Mouse (Mus musculus) 3T3-L1 (cell line): ENCODE results near the gene Sgf29.
A peak's percentile ranks its signal among the peaks of the same experiment; 100 is the strongest.

Experiments
- DNase-seq: peaks from one replicate; pipeline ENCODE4 v3.0.0-alpha.2; 2015; ENCODE audit warnings: low read depth, low spot score

The Sgf29 gene

DNA sequence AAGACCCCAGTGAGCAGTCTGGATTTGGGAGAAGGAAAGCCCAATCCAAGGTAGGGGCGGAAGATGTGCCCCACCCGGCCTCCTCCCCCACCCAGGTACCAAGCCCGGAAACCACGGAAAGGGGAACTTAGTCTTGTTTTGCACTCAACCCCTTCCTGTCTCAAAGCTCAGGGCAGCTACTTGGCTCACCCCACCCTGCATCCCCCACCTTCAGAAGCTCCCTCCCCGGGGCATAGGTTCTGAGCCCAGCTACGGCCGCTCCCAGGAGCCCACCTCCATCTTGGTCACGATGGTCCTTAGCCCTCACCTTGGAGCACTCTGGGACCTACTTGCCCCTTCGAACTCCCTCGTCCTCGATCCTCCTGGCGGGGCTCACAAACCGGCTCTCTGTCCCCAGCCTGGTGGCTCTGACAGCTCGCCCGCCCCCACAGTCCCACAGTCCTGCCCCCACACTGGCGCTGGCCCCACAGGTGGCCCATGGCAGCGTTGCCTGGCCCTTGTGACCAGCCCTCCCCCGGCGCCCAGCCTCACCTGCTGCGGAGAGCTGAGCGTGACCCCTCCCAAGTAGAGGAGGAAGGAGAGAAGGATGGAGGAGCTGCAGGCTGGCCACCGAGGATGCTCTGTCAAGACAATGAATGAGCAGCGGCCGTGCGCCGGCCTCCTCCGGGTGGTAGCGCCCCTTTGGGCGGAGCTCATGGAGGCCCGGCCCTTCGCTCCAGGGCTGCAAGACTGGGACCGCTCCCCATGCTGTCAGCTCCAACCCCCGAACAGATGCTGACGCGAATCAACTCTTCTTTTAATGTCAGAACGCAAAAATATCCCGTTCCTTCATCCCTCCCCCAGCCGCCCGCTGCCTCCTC is 55.2 kb downstream of the Sgf29 start:
- peak; percentile 13 for DNase-seq

DNA sequence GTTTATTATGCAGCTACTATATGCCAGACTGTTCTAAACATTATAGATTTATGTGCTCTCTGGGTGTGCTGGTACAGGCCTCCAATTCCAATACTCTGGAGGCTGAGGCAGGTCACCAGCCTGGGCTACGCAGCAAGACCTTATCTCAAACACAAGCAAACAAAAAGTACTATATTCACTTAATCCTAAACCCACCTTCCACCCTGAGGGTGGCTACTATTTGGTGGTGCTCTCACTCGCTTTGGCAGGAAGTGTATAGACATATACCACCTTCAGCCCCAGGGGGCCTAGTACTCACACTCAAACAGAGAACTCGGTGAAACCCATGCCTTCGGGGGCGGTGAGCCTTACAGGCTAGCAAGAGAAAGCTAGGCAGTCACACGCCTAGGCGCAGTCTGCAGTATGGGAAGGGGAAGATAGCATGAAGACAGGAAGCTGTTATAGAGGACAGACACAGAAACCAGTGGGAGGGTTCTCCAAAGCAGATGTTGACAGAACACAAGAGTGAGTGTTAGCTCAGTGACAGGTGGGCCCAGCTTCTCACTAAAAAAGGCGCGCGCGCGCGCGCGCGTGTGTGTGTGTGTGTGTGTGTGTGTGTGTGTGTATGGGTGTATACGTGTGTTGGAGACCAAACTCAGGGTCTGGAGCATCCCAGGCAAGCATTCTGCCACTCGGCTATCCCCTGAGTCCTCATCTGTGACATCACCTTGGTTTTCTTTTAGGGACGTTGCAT is 58.5 kb downstream of the Sgf29 start, which contains the start of gene Coro1a:
Gene Coro1a, minus strand, starts transcription at position 346 of the 733 bp plus-strand sequence.
- DNase-seq: no peak

DNA sequence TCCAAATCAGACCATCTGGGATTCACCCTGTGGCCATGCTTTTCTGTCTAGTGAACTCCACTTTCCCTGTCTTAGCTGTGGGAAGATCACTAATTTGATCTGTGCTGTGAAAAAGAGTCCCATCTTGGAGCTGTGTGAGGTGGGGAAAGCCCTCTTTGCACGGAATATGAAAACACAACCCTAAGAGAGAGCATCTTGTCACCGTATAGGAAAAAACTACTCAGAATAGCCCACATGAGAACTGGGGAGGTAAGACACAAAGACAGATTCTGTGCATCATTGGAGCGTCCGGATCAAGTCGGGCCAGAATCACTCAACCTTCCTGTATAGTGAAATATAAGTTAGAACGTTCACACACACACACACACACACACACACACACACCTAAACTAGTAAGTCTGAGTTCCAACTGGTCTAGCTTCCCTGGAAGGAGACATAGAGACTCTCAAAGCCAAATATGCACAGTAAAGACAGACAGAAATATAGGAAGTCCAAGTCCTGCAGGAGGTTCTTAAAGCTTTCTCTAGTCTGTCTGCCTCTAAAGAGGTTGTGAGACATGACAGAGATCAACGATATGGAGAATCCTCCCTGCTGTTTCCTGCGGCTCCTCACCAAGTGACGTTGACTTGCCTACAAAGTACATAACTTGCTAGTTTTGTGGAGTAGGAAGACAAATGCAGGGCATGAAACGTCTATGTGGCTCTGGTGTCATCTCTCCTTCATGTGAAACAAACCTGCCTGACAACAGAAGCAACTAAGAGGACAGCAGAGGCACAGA is 59.3 kb downstream of the Sgf29 start:
- no peak for DNase-seq

DNA sequence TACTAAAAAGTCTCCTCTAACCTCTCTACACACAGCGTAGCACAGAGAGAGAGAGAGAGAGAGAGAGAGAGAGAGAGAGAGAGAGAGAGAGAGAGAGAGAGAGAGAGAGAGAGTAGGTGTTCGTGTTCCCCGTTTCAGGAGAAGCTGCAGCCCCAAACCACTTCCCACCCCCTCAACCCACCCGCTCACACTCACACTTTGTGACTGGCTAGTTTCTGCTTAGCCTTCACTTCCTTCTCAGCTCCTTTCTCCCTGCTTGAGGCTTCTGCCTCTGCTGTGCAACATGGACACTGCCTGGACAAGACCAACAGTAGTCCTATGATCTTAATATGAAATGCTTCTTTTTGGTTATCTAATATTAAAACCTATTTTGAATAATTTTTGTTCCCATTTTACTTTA is 61.2 kb downstream of the Sgf29 start:
- DNase-seq: no peak

DNA sequence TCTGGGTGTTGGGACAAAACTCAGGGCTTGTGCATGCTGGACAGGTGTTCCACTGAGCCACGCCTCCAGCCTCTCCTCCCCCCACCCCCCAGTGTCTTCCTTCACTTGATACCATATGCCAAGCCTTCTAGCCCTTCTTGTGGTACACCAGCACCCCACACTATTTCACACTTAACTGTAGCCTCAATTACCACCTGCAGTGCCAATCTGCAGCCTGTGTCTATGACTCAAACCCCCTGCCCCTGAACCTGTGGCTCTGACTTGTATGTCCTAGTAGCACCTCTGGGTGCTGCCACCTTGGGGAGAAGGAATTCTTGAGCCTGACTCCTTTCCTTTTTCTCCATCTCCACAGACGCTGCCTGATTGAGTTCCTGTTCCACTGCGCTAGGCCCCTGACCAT is 62.8 kb downstream of the Sgf29 start:
- DNase-seq: no peak

DNA sequence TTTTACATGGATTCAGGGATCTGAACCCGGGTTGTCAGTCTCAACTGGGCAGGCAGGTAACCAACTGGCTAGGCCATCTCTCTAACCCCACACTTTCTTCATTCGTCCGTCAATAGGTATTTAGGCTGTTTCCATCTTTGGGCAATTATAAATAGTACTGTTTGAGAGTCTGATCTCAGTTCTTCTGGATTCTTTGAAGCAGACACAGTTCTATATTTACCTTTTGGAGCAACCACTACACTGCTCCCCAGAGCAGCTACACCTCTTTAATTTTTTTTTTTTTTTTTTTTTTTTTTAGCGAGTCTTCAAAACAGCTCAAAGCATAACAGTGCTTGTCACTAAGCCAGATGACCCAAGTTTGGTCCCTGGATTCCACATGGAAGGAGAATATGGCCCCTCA is 66.6 kb downstream of the Sgf29 start:
- no peak for DNase-seq

DNA sequence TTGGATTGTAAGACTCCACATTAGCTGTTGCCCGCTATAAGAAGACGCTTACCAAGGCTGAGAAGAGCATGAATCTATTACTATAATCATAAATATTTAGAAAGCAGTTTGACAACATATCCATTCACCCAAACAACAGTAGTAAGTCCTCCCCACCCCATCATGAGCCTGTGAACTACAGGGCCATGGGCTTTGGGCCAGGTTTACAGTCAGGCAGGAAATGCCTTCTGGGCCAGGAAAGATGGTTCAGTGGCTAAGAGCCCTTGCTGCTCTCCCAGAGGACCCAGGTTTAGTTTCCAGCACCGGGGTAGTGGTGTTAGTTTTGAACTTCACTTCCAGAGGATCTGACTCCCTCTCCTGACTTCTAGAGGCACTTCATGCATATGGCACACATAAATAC is 68.5 kb downstream of the Sgf29 start:
- no peak for DNase-seq

DNA sequence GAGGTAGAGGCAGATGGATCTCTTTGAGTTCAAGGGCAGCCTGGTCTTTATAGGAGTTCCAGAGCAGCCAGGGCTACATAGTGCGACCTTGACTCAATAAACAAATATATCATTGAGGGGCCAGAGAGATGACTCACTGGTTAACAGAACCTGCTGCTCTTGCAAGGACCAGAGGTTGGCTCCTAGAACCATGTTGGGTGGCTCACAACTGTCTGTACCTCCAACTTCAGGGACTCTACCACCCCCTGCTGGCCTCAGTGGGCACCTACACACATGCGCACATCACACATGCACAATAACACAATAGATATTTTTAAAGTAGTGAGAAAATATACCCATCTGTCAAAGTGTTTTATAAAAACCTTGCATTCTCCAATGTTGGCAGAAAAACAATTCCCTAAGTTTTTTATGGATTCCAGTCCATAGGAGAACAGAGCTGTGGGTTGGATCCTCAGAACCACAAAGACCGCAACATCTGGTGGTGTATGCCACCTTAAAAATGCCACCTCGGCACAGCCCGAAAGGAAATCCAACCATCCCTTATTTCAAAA is 69.8 kb downstream of the Sgf29 start:
- DNase-seq: peak; percentile 11

DNA sequence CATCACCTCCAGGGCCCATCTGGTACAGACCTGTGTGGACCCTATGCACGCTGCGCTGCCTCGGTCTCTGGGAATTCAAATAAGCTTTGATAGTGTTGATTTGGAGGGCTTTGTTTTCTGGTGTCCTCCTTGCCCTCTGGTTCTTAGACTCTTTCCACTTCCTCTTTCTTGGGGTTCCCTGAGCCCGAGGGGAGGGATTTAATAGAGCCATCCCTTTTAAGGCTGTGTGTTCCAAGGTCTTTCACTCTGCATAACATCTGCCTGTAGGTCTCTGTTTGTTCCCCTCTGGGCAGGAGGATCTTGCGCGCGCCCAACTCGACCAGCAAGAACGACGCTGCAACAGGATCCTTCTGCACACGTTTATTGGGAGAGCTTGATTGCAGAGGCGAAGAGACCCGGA is 72.5 kb downstream of the Sgf29 start:
- no peak for DNase-seq
